Mouse (Mus musculus): ENCODE data around the gene Stub1.

Stub1 gene

GRCm38 (mm10) chr17:25791843-25792527, 41.2 kb downstream of the Stub1 start:
- DNase-seq (ENCODE audit: low read depth, low spot score): peak; percentile 83

GRCm38 (mm10) chr17:25791320-25791842, 41.8 kb downstream of the Stub1 start:
- DNase-seq (ENCODE audit: low read depth, low spot score): no peak

- DNase-seq (ENCODE audit: low read depth, low spot score): no peak
Observed at GRCm38 (mm10) chr17:25786781-25787504, 46.3 kb downstream of the Stub1 start.

GRCm38 (mm10) chr17:25786280-25786679, 46.9 kb downstream of the Stub1 start, which contains the start of gene Ccdc78:
Gene Ccdc78 (plus strand): TSS chr17:25786580.
- DNase-seq (ENCODE audit: low read depth, low spot score): no peak

- peak; percentile 93 for DNase-seq (ENCODE audit: low read depth, low spot score)
Observed at GRCm38 (mm10) chr17:25785281-25785745, 47.9 kb downstream of the Stub1 start, which contains the start of gene Haghl. Gene Haghl (minus strand): TSS chr17:25785673.

- no peak for DNase-seq (ENCODE audit: low read depth, low spot score)
Observed at GRCm38 (mm10) chr17:25783861-25784574, 49.2 kb downstream of the Stub1 start.

- no peak for DNase-seq (ENCODE audit: low read depth, low spot score)
Observed at GRCm38 (mm10) chr17:25783086-25783485, 50.1 kb downstream of the Stub1 start.

GRCm38 (mm10) chr17:25781339-25781738, 51.9 kb downstream of the Stub1 start:
- DNase-seq (ENCODE audit: low read depth, low spot score): no peak

Data from telencephalon, adult 2 months (tissue).